Mouse (Mus musculus) stomach, postnatal 0 days (tissue): ENCODE measurements around the gene Tecta.
A peak's percentile ranks its signal among the peaks of the same experiment; 100 is the strongest.

Experiments
- CTCF ChIP-seq: IDR thresholded peaks from 2 replicates; pipeline ENCODE4 v1.5.1; 2016; ENCODE audit warnings: antibody characterized with exemption, low read depth, mild to moderate bottlenecking, moderate library complexity
- EP300 ChIP-seq: optimal IDR thresholded peaks from 2 replicates; pipeline ENCODE3; 2016; ENCODE audit warnings: antibody characterized with exemption

DNA sequence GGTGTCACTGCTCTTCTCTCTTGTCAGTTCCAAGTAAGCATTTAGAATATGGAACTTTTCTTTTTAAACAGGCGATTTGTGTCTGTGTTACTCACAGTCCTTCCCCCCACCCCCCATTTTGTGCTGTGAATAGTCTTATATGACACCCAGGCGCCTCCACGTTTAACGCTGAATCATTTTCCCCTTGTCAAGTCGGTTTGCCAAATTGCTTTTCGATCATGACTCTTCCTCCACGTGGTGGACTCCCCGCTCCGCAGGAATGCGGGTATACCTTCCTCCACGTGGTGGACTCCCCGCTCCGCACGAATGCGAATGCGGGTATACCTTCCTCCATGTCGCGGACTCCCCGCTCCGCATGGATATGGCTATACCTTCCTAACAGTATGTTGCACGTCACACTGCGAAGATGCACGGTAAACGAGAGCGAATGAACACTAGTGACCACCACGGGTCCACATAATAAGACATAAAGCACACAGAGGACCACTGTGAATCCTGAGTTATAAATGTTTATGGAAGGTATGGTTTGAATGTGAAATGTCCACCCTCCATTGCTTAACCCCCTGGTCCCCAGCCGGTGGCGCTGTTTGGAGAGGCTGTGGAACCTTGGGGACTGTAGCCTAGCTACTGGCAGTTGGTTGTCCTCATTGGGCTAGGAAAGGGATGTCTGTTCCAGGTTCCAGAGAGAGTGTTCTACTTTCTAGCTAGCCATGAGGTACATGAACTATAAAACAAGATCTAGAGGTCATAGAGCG, 74.9 kb downstream of the Tecta start:
- TF ChIP-seq CTCF (peak; percentile 48), EP300 (no peak)
